Mouse (Mus musculus) liver, postnatal 0 days (tissue): Measurements from ENCODE around the gene Ndufs7. TPM values are rescaled to one million over a fixed set of nuclear protein-coding genes. Genes with fewer than 3 reads are reported as not detected.

ENCODE experiments used
- ATAC-seq: fragments of 200-750 bp; cut with Nextera tagmentation; 2 replicates; pipeline ENCODE4 v1.8.0; 2017; ENCODE audit warnings: mild to moderate bottlenecking, moderate library complexity
- DNase-seq: peaks from one replicate; pipeline ENCODE4 v3.0.0-alpha.2; 2016
- H3K27ac ChIP-seq: fragments of 300-500 bp; sonication (generic); 2 replicates; pipeline ENCODE4 v1.5.1; 2014; ENCODE audit warnings: antibody characterized with exemption, moderate library complexity, mild to moderate bottlenecking, low read depth
- H3K27me3 ChIP-seq: fragments of 300-500 bp; sonication (generic); 2 replicates; pipeline ENCODE4 v1.6.1; 2014; ENCODE audit warnings: low read length, control low read depth, mixed read lengths; ENCODE audit not compliant: insufficient read depth
- H3K36me3 ChIP-seq: fragments of 300-500 bp; sonication (generic); replicated peaks from 2 replicates; pipeline ENCODE4 v1.6.1; 2014; ENCODE audit warnings: mild to moderate bottlenecking, control low read depth, low read length, moderate library complexity, mixed read lengths; ENCODE audit not compliant: insufficient read depth
- H3K4me1 ChIP-seq: fragments of 300-500 bp; sonication (generic); 2 replicates; pipeline ENCODE4 v1.6.1; 2014; ENCODE audit warnings: antibody characterized with exemption, mild to moderate bottlenecking, control low read depth; ENCODE audit not compliant: insufficient read depth
- H3K4me2 ChIP-seq: fragments of 300-500 bp; sonication (generic); 2 replicates; pipeline ENCODE4 v1.6.1; 2014; ENCODE audit warnings: low read depth, mild to moderate bottlenecking, low read length, moderate library complexity, mixed read lengths
- H3K4me3 ChIP-seq: fragments of 300-500 bp; sonication (generic); 2 replicates; pipeline ENCODE4 v1.5.1; 2014; ENCODE audit warnings: low read depth, low read length
- H3K9ac ChIP-seq: fragments of 300-500 bp; sonication (generic); replicated peaks from 2 replicates; pipeline ENCODE4 v1.6.1; 2014; ENCODE audit warnings: mild to moderate bottlenecking, moderate library complexity
- H3K9me3 ChIP-seq: fragments of 300-500 bp; sonication (generic); 2 replicates; pipeline ENCODE4 v1.6.1; 2016; ENCODE audit warnings: mild to moderate bottlenecking, control low read depth, low read length, mixed read lengths
- CTCF ChIP-seq: sonication (generic); IDR thresholded peaks from 2 replicates; pipeline ENCODE4 v1.5.1; 2016; ENCODE audit warnings: antibody characterized with exemption, low read depth
- EP300 ChIP-seq: IDR thresholded peaks from 2 replicates; pipeline ENCODE4 v1.6.1; 2016; ENCODE audit warnings: antibody characterized with exemption, low read depth, mild to moderate bottlenecking
- WGBS: fragments of 180-500 bp; shearing (Covaris S2); extraction: QIAGEN DNeasy Blood & Tissue Kit; methylation state at CpG from one replicate; pipeline ENCODE4 v1.1.7; 2014; ENCODE audit not compliant: insufficient replicate concordance; 5-methylcytosine and 5-hydroxymethylcytosine counted together
- polyA plus RNA-seq: library from polyadenylated mRNA; unstranded; fragments of >200 nt; fragmentation: Nextera tagmentation; extraction: Ambion mirVana; gene quantifications from 2 replicates; pipeline ENCODE4 v1.2.1, GENCODE M21; 2015

Gene Ndufs7
- polyA plus RNA-seq, 1 experiment from 2014 or later: 321 TPM

- ATAC-seq (peak; percentile 91), DNase-seq (peak; percentile 97)
- TF ChIP-seq CTCF: peak; percentile 89
- TF ChIP-seq EP300: peak; percentile 52; the same call in 1 of the 2 replicates
- Histone ChIP-seq H3K27me3 (peaks cover 13% of the 10 kb centered on the region), H3K4me2 (peak within 1 kb of the TSS; percentile 92), H3K9ac (peak within 1 kb of the TSS; percentile 95), H3K27ac (peak within 1 kb of the TSS; percentile 77), H3K36me3 (peaks cover 19% of the 10 kb centered on the region), H3K9me3 (no peaks in the 10 kb centered on the region), H3K4me1 (peaks cover 16% of the 10 kb centered on the region), H3K4me3 (peak within 1 kb of the TSS; percentile 81)
- under 1% methylated on average over 72 of the region's 72 CpGs for WGBS
Observed at GRCm38 (mm10) chr10:80292251-80293146, 43.6 kb downstream of the Ndufs7 start, which contains the start of gene Rps15. Gene Rps15, plus strand, starts transcription at chr10:80292453.

- 14% methylated on average over 14 of the region's 14 CpGs for WGBS
- TF ChIP-seq CTCF (0 out of 2 replicates have a peak, but pooled peaks have one; percentile 11), EP300 (no peak)
- H3K4me1 ChIP-seq: peaks cover 16% of the 10 kb centered on the region
Observed at GRCm38 (mm10) chr10:80293325-80293724, 44.4 kb downstream of the Ndufs7 start.

GRCm38 (mm10) chr10:80294311-80294710 is 45.4 kb downstream of the Ndufs7 start:
- no peak overlapping the region for H3K9ac ChIP-seq
- H3K9me3 ChIP-seq: no peaks in the 10 kb centered on the region
- 84% methylated on average over 4 of the region's 4 CpGs for WGBS
- H3K4me3 ChIP-seq: no peak overlapping the region
- no peak overlapping the region for H3K27ac ChIP-seq
- peaks cover 11% of the 10 kb centered on the region for H3K36me3 ChIP-seq
- H3K4me2 ChIP-seq: no peak overlapping the region
- ATAC-seq (no peak), DNase-seq (no peak)
- peaks cover 16% of the 10 kb centered on the region for H3K4me1 ChIP-seq
- H3K27me3 ChIP-seq: peaks cover 31% of the 10 kb centered on the region
- TF ChIP-seq EP300 (no peak), CTCF (no peak)

More at GRCm38 (mm10) chr10:80293325-80293724, 44.4 kb downstream of the Ndufs7 start:
- Histone ChIP-seq H3K36me3 (peaks cover 13% of the 10 kb centered on the region), H3K9ac (peak overlapping the region; percentile 95), H3K9me3 (no peaks in the 10 kb centered on the region), H3K4me2 (peak overlapping the region; percentile 92), H3K27me3 (peaks cover 21% of the 10 kb centered on the region), H3K27ac (peak overlapping the region; percentile 77), H3K4me3 (peak overlapping the region; percentile 81)
- ATAC-seq: no peak
- DNase-seq: no peak

GRCm38 (mm10) chr10:80294788-80295303 is 45.9 kb downstream of the Ndufs7 start:
- H3K9ac ChIP-seq: no peak overlapping the region
- H3K27me3 ChIP-seq: peaks cover 36% of the 10 kb centered on the region
- TF ChIP-seq EP300 (no peak), CTCF (no peak)
- H3K4me1 ChIP-seq: peaks cover 16% of the 10 kb centered on the region
- WGBS: 49% methylated on average over 7 of the region's 7 CpGs
- no peak overlapping the region for H3K27ac ChIP-seq
- DNase-seq (no peak), ATAC-seq (no peak)
- no peak overlapping the region for H3K4me2 ChIP-seq
- no peaks in the 10 kb centered on the region for H3K9me3 ChIP-seq
- peaks cover 11% of the 10 kb centered on the region for H3K36me3 ChIP-seq
- H3K4me3 ChIP-seq: no peak overlapping the region

DNA sequence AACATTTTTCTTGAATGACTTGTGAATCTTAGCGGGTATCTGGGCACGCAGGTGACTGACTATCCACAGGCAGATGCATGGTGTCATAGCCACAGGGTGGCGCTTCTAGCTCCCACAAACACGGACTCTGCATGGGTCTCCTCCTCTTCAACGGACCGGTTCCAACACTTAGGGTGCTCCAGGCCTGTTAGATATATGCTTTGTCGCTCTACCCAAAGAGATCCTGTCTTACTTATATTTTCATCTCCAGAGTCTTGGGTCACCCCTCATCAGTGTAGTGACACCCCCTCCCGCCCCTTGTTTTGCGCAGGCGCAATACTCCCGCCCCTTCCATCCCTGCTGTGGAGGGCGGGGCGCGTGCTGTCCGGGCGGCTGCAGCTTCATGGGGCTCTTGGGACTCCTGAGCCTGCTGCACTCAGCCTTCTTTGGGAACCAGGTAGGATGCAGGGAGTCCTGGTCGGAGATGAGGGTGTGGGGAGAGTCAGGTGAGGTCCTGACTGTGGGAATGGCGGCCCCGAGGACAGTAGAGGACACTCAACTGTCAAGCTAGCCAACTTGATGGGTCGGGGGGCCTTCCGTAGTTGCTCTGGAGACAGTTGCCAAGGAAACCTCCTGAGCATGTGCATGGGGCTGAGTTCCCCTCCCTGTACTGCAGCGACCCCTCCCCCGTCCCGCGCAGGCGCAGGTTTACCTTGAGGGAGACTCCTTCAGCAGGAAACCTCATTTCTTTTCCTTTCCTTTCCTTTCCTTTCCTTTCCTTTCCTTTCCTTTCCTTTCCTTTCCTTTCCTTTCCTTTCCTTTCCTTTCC is 46.9 kb downstream of the Ndufs7 start, which contains the start of gene Apc2:
Apc2 (plus strand) TSS at position 360 of the 808 bp plus-strand sequence.
- Histone ChIP-seq H3K4me2 (peak within 1 kb of the TSS; percentile 69), H3K36me3 (peaks cover 11% of the 10 kb centered on the region), H3K27me3 (peaks cover 46% of the 10 kb centered on the region), H3K4me1 (peaks cover 16% of the 10 kb centered on the region), H3K9ac (peak within 1 kb of the TSS; percentile 53), H3K9me3 (no peaks in the 10 kb centered on the region), H3K27ac (no peak within 1 kb of the TSS), H3K4me3 (peak within 1 kb of the TSS; percentile 34)
- WGBS: 5% methylated on average over 26 of the region's 26 CpGs
- no peak for TF ChIP-seq EP300
- TF ChIP-seq CTCF: peak; percentile 83
- DNase-seq (peak; percentile 79), ATAC-seq (peak; percentile 38)

DNA sequence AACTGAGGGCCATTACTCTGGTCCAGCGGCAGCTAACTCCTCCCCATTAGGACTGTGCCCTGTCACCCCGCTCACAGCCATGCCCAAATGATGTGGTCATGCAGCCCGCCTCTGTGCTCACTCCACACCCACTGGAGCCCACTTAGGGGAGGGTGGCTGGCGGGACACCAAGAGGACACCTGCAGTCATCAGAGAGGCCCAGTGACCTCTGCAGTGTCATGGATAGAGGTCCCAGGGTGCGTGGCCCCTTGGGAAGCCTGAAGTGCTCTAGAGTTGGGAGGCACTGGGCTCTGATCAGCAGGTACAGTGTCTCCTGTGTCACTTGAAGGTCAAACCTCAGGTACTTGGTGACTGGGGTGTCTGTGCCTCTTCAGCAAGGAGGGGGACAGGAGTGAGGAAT is 47.9 kb downstream of the Ndufs7 start:
- no peak for TF ChIP-seq EP300
- no peak for TF ChIP-seq CTCF
- Histone ChIP-seq H3K4me2 (no peak overlapping the region), H3K27ac (no peak overlapping the region), H3K27me3 (peaks cover 56% of the 10 kb centered on the region), H3K36me3 (peaks cover 11% of the 10 kb centered on the region), H3K9me3 (no peaks in the 10 kb centered on the region), H3K9ac (no peak overlapping the region), H3K4me1 (peaks cover 18% of the 10 kb centered on the region), H3K4me3 (no peak overlapping the region)
- DNase-seq: no peak
- no peak for ATAC-seq
- 78% methylated on average over 5 of the region's 5 CpGs for WGBS
